Mouse (Mus musculus) cerebellum, adult 8-10 months (tissue): ENCODE measurements around the gene Acox1.

Experiments
- DNase-seq: peaks from one replicate; pipeline ENCODE4 v3.0.0; 2022

The Acox1 gene

GRCm38 (mm10) chr11:116198639-116199531, at the start of gene Acox1, which contains the start of gene Ten1:
Gene Acox1 (minus strand): TSS chr11:116199045.
Gene Ten1 (plus strand): TSS chr11:116198855.
- DNase-seq, result peak; percentile 98

GRCm38 (mm10) chr11:116247502-116248222, 48.8 kb upstream of the Acox1 start:
- no peak for DNase-seq

- no peak for DNase-seq
These were observed 46.8 kb upstream of the Acox1 start for GRCm38 (mm10) chr11:116245616-116246015.

GRCm38 (mm10) chr11:116244580-116244979, 45.7 kb upstream of the Acox1 start:
- no peak for DNase-seq

- no peak for DNase-seq
These were observed 42.9 kb upstream of the Acox1 start for GRCm38 (mm10) chr11:116241744-116242235.

GRCm38 (mm10) chr11:116239797-116240196, 41.0 kb upstream of the Acox1 start:
- DNase-seq, result no peak

- no peak for DNase-seq
These were observed 39.0 kb upstream of the Acox1 start, which contains the start of gene Evpl for GRCm38 (mm10) chr11:116237742-116238395. Gene Evpl (minus strand): TSS chr11:116238077.

GRCm38 (mm10) chr11:116234901-116235300, 36.1 kb upstream of the Acox1 start:
- no peak for DNase-seq

GRCm38 (mm10) chr11:116232427-116232826, 33.6 kb upstream of the Acox1 start:
- no peak for DNase-seq

- DNase-seq, result no peak
These were observed 29.9 kb upstream of the Acox1 start for GRCm38 (mm10) chr11:116228699-116229098.

GRCm38 (mm10) chr11:116226414-116226813, 27.6 kb upstream of the Acox1 start:
- DNase-seq, result peak; percentile 77

GRCm38 (mm10) chr11:116222740-116223059, 23.9 kb upstream of the Acox1 start:
- no peak for DNase-seq

- DNase-seq, result no peak
These were observed 23.3 kb upstream of the Acox1 start for GRCm38 (mm10) chr11:116221931-116222739.

- DNase-seq, result peak; percentile 28
These were observed 21.0 kb upstream of the Acox1 start for GRCm38 (mm10) chr11:116219885-116220284.

GRCm38 (mm10) chr11:116218737-116219400, 20.0 kb upstream of the Acox1 start:
- DNase-seq, result peak; percentile 30

GRCm38 (mm10) chr11:116218263-116218662, 19.4 kb upstream of the Acox1 start:
- DNase-seq, result no peak

- DNase-seq, result no peak
These were observed 17.7 kb upstream of the Acox1 start for GRCm38 (mm10) chr11:116216549-116216948.

GRCm38 (mm10) chr11:116215991-116216390, 17.1 kb upstream of the Acox1 start:
- no peak for DNase-seq

- DNase-seq, result no peak
These were observed 16.3 kb upstream of the Acox1 start for GRCm38 (mm10) chr11:116215181-116215580.

- DNase-seq, result no peak
These were observed 15.1 kb upstream of the Acox1 start for GRCm38 (mm10) chr11:116213877-116214510.

- no peak for DNase-seq
These were observed 14.0 kb upstream of the Acox1 start for GRCm38 (mm10) chr11:116212847-116213246.
